Mouse (Mus musculus): ENCODE measurements around the gene Abcg1.

Gene Abcg1

GRCm38 (mm10) chr17:31057151-31057890 lies at the start of gene Abcg1:
Gene Abcg1, plus strand, starts transcription at chr17:31057675.
- peak in 1 of 2 experiments; percentile 59 for DNase-seq (ENCODE audit: low spot score in 2 of 2)

GRCm38 (mm10) chr17:31008416-31008815 lies 49.1 kb upstream of the Abcg1 start:
- DNase-seq (ENCODE audit: low spot score in 2 of 2): no peak

- DNase-seq (ENCODE audit: low spot score in 2 of 2): peak in 1 of 2 experiments; percentile 31
Measured at GRCm38 (mm10) chr17:31011551-31012394, 45.7 kb upstream of the Abcg1 start.

- peak; percentile 51 for DNase-seq (ENCODE audit: low spot score in 2 of 2)
Measured at GRCm38 (mm10) chr17:31018267-31018666, 39.2 kb upstream of the Abcg1 start.

GRCm38 (mm10) chr17:31019505-31019904 lies 38.0 kb upstream of the Abcg1 start:
- peak; percentile 55 to 59 for DNase-seq (ENCODE audit: low spot score in 2 of 2)

- DNase-seq (ENCODE audit: low spot score in 2 of 2): no peak
Measured at GRCm38 (mm10) chr17:31020078-31020477, 37.4 kb upstream of the Abcg1 start.

DNA sequence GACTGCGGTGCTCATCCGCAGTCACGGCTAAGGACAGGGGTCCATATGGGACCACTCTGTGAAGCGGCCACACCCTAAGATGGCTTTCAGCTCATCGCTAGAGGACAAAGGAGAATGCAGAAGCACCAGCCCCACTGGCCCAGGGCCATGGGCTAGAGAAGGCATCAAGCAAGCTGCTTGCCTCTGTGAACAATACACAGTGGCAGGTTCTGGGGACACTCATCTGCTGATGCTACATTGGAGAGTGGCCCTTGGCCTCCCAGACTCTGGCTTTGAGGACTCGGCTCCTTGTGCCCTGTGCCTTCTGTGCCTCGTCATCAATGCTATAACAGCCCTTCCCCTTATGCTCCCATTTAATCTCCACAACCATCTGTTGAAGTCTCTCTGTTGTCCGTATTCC lies 36.2 kb upstream of the Abcg1 start:
- DNase-seq (ENCODE audit: low spot score in 2 of 2): no peak

- DNase-seq (ENCODE audit: low spot score in 2 of 2): no peak
Measured at GRCm38 (mm10) chr17:31024125-31024781, 33.2 kb upstream of the Abcg1 start.

DNA sequence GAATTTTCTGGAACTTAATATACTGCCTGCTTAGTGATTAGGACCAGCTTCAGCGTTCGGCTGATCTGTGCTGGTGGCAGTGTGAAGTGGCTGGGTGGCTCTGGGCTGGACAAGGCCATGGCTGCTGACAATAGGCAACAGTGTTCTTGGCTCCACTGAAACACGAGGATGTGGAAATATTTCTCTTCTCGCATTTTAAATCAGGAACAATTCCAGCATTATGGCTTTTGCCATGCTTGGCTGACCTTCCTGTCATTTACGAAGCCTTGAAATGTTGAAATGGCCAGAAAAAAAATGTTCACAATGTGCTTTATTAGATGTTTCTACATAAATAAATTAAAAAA lies 32.7 kb upstream of the Abcg1 start:
- DNase-seq (ENCODE audit: low spot score in 2 of 2): no peak

DNA sequence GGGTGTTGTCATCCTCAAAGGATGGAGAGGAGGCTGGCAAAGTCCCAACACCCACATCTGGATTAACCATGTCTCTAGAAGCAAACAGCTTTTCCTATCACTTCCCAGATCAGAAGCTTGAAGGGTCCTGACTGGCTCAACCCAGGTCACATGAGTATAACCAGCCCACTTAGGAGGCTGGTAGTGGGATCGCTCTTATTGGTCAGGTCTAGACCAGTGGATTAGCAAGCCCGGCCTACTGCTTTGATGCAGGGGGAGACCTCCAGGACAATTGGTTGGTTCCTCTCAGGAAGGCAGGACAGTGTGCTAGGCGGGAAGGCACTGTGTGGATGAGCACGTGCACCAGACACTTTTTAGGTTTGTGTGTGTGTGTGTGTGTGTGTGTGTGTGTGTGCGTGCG lies 30.5 kb upstream of the Abcg1 start:
- no peak for DNase-seq (ENCODE audit: low spot score in 2 of 2)

GRCm38 (mm10) chr17:31027723-31028122 lies 29.8 kb upstream of the Abcg1 start:
- no peak for DNase-seq (ENCODE audit: low spot score in 2 of 2)

- no peak for DNase-seq (ENCODE audit: low spot score in 2 of 2)
Measured at GRCm38 (mm10) chr17:31028821-31029370, 28.6 kb upstream of the Abcg1 start.

GRCm38 (mm10) chr17:31029407-31029806 lies 28.1 kb upstream of the Abcg1 start:
- no peak for DNase-seq (ENCODE audit: low spot score in 2 of 2)

DNA sequence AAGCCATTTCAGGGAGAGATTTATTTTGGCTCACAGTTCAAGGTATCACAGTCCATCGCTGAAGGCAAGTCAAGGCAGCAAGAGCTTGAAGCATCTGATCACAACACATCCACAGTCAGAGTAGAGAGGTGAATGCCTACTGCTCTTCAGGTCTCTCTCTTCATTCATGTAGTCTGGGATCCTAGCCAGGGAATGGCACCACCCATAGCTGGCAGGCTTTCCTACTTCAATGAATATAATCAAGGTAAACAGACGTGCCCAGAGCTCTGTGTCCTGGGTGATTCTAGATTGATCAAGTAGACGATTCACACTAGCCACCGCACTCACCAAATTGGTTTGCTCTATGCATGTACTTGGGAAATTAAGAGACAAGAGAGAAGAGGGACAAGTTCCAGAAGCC lies 25.1 kb upstream of the Abcg1 start:
- no peak for DNase-seq (ENCODE audit: low spot score in 2 of 2)

DNA sequence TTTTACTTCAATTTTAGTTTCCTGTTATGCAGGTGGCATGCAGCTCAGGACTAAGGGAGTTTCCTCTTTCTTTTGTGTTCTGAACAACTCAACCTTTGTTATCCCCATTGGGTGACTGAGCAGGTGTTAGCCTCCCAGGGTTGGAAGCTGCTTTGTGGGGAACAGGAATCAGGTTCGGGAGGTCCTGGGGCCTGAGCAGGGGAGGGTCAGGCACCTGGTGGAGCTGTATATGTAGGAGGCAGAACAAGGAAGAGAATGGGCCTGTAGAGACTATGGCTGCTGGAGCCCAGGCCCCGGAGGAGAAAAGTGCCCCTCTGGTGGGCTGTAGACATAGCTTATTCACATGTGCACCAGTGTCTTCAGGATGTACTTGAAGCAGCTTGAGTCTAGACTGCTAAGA lies 24.2 kb upstream of the Abcg1 start:
- no peak for DNase-seq (ENCODE audit: low spot score in 2 of 2)

- no peak for DNase-seq (ENCODE audit: low spot score in 2 of 2)
Measured at GRCm38 (mm10) chr17:31034165-31034564, 23.3 kb upstream of the Abcg1 start.

- DNase-seq (ENCODE audit: low spot score in 2 of 2): no peak
Measured at GRCm38 (mm10) chr17:31034674-31035356, 22.7 kb upstream of the Abcg1 start.

- no peak for DNase-seq (ENCODE audit: low spot score in 2 of 2)
Measured at GRCm38 (mm10) chr17:31036168-31036876, 21.2 kb upstream of the Abcg1 start.

DNA sequence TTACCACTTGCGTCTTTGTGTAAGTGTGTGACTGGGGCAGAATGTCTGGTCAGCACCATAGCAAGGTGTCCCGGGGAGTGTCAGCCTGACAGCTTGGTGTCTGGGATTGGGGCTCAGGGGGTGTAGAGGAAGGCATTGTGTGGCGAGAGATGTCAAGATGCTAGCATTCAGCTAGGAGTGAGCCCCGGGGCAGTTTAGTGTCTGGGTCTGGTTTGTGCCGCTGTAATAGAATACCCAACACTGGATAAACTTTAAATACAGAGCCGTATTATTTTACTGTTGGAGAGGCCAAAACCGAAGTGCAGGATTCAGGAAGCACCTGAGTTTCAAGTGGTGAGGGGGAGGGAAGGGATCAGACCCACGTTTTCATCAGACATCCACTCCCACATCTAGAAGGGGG lies 20.1 kb upstream of the Abcg1 start:
- no peak for DNase-seq (ENCODE audit: low spot score in 2 of 2)

DNA sequence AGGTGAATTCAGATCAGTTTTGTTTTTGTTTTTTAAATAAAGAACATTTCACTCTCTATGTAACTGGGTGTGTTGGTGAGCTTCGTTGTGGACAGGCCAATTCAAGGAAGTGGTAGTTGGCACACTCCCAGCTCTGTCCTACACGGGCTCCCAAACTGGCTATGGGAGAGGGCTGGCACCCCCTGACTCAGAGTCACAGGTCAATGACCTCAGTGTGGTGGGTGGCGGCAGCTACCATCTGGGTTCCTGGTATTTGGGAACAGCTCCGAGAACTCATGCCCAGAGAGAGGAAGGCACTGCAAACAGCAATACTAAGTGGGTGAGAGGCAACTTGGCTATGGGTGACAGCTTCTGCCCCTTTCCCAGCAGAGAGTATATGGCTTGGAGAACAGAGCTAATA lies 19.1 kb upstream of the Abcg1 start:
- no peak for DNase-seq (ENCODE audit: low spot score in 2 of 2)

- no peak for DNase-seq (ENCODE audit: low spot score in 2 of 2)
Measured at GRCm38 (mm10) chr17:31039626-31040025, 17.8 kb upstream of the Abcg1 start.
